Mouse (Mus musculus) 3T3-L1 (cell line): Measurements from ENCODE around the gene Slc4a1.
A peak's percentile ranks its signal among the peaks of the same experiment; 100 is the strongest.

Experiments
- DNase-seq: peaks from one replicate; pipeline ENCODE4 v3.0.0-alpha.2; 2015; ENCODE audit warnings: low read depth, low spot score

Slc4a1 gene

GRCm38 (mm10) chr11:102304141-102304540, 61.9 kb downstream of the Slc4a1 start:
- no peak for DNase-seq

DNA sequence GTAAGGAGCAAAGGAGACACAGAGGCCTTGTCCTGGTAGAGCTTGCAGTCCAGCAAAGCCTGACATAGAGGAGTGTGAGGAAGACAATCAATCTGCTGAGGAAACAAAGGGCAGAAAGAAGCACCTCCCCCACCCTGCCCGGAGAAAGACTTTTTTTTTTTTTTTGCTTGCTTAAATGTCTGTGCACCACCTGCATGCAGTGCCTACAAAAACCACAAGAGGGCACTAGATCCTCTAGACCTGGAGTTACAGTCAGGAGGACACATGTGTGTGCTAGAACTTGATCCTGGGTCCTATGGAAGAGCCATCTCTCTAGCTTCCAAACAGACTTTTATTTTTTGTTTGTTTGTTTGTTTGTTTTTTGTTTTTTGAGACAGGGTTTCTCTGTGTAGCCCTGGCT, 66.2 kb downstream of the Slc4a1 start:
- peak; percentile 79 for DNase-seq
